Mouse (Mus musculus) heart, adult 2 months (tissue): ENCODE results near the gene Caly.

ENCODE experiments used
- CTCF ChIP-seq: fragments of 200-600 bp; IDR thresholded peaks from 2 replicates; pipeline ENCODE4 v1.8.1; 2022; ENCODE audit warnings: antibody characterized with exemption, mild to moderate bottlenecking, moderate library complexity
- POLR2A ChIP-seq: fragments of 200-500 bp; IDR thresholded peaks from 2 replicates; pipeline ENCODE4 v1.6.1; 2011; ENCODE audit warnings: mild to moderate bottlenecking, low read depth, low read length, control low read depth; ENCODE audit not compliant: insufficient read depth

GRCm38 (mm10) chr7:140058528-140058927 is 23.8 kb downstream of the Caly start:
- TF ChIP-seq CTCF (no peak), POLR2A (no peak)
